Mouse (Mus musculus) adrenal gland, postnatal 10 days (tissue): ENCODE data around the gene Rbm18. TPM values are rescaled to one million over a fixed set of nuclear protein-coding genes. Genes with fewer than 3 reads are reported as not detected.
"Not testable (repeated sequence)": the region's sequence is repeated elsewhere in the genome, so short reads cannot be mapped to it uniquely, and the experiment has no call there.

ENCODE experiments used
- DNase-seq: peaks from one replicate; pipeline ENCODE4 v3.0.0; 2021; ENCODE audit warnings: mixed read lengths
- long read RNA-seq, 2 experiments: library from polyadenylated mRNA; stranded (forward); transcript quantifications; one replicate each; pipeline ENCODE4 v2.0.0; 2021
- total RNA-seq, 2 experiments: library from RNA; stranded (reverse); gene quantifications; 2 replicates each; pipeline ENCODE4 v1.2.3; 2021

Rbm18 gene
- total RNA-seq = 10 to 100 TPM; 27.1 to 27.6 TPM
- long read RNA-seq, experiment 1, transcript Rbm18-201 (6 exons, 2,617 nt) = major isoform, 39 of 49 reads
- long read RNA-seq, experiment 1, partial matches to known transcripts = 1 of 49 reads
- long read RNA-seq, experiment 1, other reads (novel, unspliced or antisense) = 6 of 49 reads
- long read RNA-seq, experiment 2, transcript Rbm18-201 (6 exons, 2,617 nt) = major isoform, 17 of 21 reads
- long read RNA-seq, experiment 2, partial matches to known transcripts = 0 of 21 reads
- long read RNA-seq, experiment 2, other reads (novel, unspliced or antisense) = 4 of 21 reads

- peak; percentile 95 for DNase-seq
Observed at GRCm38 (mm10) chr2:36136300-36136941, at the start of gene Rbm18, which contains the start of gene Mrrf. Gene Rbm18 (minus strand): TSS chr2:36136773. Gene Mrrf (plus strand): TSS chr2:36136389.

- no peak for DNase-seq
Observed at GRCm38 (mm10) chr2:36184876-36185275, 48.3 kb upstream of the Rbm18 start.

GRCm38 (mm10) chr2:36184192-36184591 lies 47.6 kb upstream of the Rbm18 start:
- no peak for DNase-seq

- no peak for DNase-seq
Observed at GRCm38 (mm10) chr2:36183278-36183677, 46.7 kb upstream of the Rbm18 start.

- not testable (repeated sequence) for DNase-seq
Observed at GRCm38 (mm10) chr2:36181587-36182368, 45.2 kb upstream of the Rbm18 start.

GRCm38 (mm10) chr2:36179487-36179886 lies 42.9 kb upstream of the Rbm18 start:
- DNase-seq = no peak

GRCm38 (mm10) chr2:36172574-36172973 lies 36.0 kb upstream of the Rbm18 start:
- DNase-seq = no peak

GRCm38 (mm10) chr2:36172136-36172535 lies 35.6 kb upstream of the Rbm18 start:
- no peak for DNase-seq

- DNase-seq = no peak
Observed at GRCm38 (mm10) chr2:36169176-36169575, 32.6 kb upstream of the Rbm18 start.

- DNase-seq = no peak
Observed at GRCm38 (mm10) chr2:36167990-36168618, 31.5 kb upstream of the Rbm18 start.

- no peak for DNase-seq
Observed at GRCm38 (mm10) chr2:36159336-36159735, 22.8 kb upstream of the Rbm18 start.

- no peak for DNase-seq
Observed at GRCm38 (mm10) chr2:36157461-36157860, 20.9 kb upstream of the Rbm18 start.

GRCm38 (mm10) chr2:36152401-36152800 lies 15.8 kb upstream of the Rbm18 start:
- not testable (repeated sequence) for DNase-seq

GRCm38 (mm10) chr2:36148876-36149365 lies 12.3 kb upstream of the Rbm18 start:
- DNase-seq = no peak

- DNase-seq = no peak
Observed at GRCm38 (mm10) chr2:36139096-36139495, 2.5 kb upstream of the Rbm18 start.

GRCm38 (mm10) chr2:36135887-36136286 lies 686 bp downstream of the Rbm18 start:
- DNase-seq = no peak

GRCm38 (mm10) chr2:36129051-36129450 lies 7.5 kb downstream of the Rbm18 start:
- no peak for DNase-seq

GRCm38 (mm10) chr2:36127973-36128372 lies 8.6 kb downstream of the Rbm18 start:
- no peak for DNase-seq

GRCm38 (mm10) chr2:36126795-36127429 lies 9.7 kb downstream of the Rbm18 start:
- DNase-seq = no peak

- no peak for DNase-seq
Observed at GRCm38 (mm10) chr2:36112632-36113031, 23.9 kb downstream of the Rbm18 start.

GRCm38 (mm10) chr2:36108615-36109014 lies 28.0 kb downstream of the Rbm18 start:
- DNase-seq = no peak
